Mouse (Mus musculus) brain, embryonic 14.5 days (tissue): ENCODE results near the gene Cdk2ap2.
"Not testable (repeated sequence)": the region's sequence is repeated elsewhere in the genome, so short reads cannot be mapped to it uniquely, and the experiment has no call there.

Experiments used
- CTCF ChIP-seq: fragments of 200-500 bp; IDR thresholded peaks from 2 replicates; pipeline ENCODE4 v1.5.1; 2012; ENCODE audit warnings: inconsistent platforms, mild to moderate bottlenecking, moderate library complexity, borderline replicate concordance; ENCODE audit not compliant: insufficient read depth, insufficient read length; ENCODE audit errors: extremely low read depth
- POLR2A ChIP-seq: fragments of 200-500 bp; IDR thresholded peaks from 2 replicates; pipeline ENCODE4 v1.6.1; 2012; ENCODE audit warnings: mild to moderate bottlenecking, inconsistent platforms, borderline replicate concordance; ENCODE audit not compliant: poor library complexity, insufficient read depth, insufficient read length, severe bottlenecking; ENCODE audit errors: extremely low read depth

- not testable (repeated sequence) for TF ChIP-seq POLR2A, CTCF
Observed at GRCm38 (mm10) chr19:4064501-4064900, 32.5 kb upstream of the Cdk2ap2 start.
